Mouse (Mus musculus) mature B cell (primary cell): ENCODE measurements at regions not wholly inside any gene's neighbourhood (a gene's known extent, or its start where the extent isn't known, plus 50 kb on each side); places are given as distances from the start of the nearest gene placed in this dataset.

ENCODE experiments used
- in situ Hi-C: fragments of 300-500 bp; cut with MboI; formaldehyde crosslinking; loops from 2 replicates; pipeline ENCODE4 v1.14.3; 2019

DNA sequence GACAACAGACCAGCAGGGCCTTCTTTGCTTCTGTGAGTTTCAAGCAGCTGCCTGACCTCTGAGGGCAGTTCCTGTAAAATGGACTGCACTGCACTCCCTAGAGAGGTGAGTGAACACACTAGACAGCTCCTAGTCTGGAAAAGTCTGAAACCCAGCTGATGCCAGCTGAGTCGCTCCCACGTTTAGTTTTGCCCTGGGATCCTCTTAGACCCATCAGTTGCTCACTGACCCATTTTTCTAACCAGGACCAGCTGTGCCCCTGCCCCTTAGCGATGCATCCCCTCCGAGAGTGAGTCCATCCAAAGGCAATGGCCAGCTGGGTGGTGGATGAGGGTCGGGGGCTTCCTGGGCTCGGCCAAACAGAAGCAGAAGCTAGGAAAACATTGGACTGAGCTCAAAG is 62.2 kb upstream of the Top1 start:
- in situ Hi-C loops = loop anchor here (25.0 kb wide), 1 partner anchor 1721 kb away; no protein-coding TSS in a partner anchor

DNA sequence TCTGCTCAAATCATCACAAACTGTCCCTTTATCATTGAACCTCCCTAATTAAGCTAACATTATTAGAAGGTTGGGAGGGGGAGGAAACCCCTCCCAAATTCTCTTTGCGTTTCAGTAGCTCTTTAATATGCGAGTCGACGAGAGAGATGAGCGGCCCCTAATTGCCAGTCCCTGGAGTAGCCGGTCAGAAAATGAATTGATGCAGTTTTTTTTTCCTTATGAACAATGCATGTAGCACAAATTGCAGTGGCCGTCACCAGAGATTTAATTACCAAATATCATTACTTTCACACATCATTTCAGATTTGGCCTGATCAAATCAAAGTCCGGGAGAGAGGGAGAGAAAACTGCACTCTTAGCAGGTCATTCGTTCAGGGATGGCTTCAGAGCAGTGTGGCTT is 61.1 kb upstream of the Top1 start:
- in situ Hi-C loops = loop anchor here (25.0 kb wide), 1 partner anchor 1722 kb away; no protein-coding TSS in a partner anchor

- in situ Hi-C loops = loop anchor here (25.0 kb wide), 1 partner anchor 1725 kb away; no protein-coding TSS in a partner anchor
These were observed 58.5 kb upstream of the Top1 start for GRCm38 (mm10) chr2:160587015-160587835.

DNA sequence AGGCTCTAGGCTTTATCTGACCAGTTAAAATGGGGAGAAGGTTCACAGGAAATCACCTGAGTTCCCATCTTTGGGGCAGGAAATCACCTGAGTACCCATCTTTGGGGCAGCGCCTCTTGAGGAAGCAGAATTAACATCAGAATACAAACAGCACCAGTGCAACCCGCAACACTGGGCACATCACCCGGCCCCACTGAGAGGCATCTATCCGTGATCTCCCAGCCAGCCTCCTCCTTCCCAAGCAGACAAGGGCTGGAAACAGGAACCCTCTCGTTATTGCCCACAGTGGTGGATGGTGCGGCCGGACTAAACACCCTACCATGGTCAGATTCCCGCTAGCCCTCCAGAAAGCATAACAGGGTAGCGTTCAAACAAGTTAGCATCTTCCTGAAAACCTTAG is 57.3 kb upstream of the Top1 start:
- in situ Hi-C loops = loop anchor here (25.0 kb wide), 1 partner anchor 1726 kb away; no protein-coding TSS in a partner anchor

DNA sequence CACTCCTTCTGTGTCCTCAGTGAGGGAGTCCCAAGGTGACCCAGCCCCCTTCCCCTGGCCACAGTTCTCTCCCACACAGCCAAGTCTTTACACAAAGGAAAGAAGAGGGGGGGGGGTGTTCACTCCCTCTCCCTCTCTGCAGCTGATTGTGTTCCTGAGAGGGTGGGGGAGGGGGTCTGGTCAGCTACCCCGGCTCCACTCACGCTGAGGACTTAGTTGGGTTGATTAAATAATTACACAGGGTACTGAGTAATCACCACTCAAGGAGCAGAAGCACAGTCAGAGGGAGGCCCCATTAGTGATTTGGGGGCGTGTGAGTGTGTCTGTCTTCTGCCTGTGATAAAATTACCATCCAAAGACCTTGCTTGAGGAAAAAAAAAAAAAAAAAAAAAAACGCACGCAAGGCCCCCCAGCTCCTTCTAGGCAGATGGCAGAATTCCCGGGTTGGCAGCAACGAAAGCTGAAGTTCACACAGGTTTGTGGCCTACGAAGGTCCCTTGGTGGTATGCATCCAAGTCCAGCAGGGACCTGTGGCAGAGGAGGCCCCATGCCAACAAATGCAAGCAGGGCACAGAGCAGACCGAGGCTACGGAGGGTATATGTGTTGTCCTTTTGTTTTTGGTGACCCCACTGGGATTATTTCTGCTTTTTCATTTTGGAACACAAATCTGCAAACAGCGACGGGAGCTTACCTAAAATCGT is 55.3 kb upstream of the Top1 start:
- in situ Hi-C loops = loop anchor here (10.0 to 25.0 kb wide), 2 partner anchors 294 to 1728 kb away; partner anchors contain the start of gene Lpin3

DNA sequence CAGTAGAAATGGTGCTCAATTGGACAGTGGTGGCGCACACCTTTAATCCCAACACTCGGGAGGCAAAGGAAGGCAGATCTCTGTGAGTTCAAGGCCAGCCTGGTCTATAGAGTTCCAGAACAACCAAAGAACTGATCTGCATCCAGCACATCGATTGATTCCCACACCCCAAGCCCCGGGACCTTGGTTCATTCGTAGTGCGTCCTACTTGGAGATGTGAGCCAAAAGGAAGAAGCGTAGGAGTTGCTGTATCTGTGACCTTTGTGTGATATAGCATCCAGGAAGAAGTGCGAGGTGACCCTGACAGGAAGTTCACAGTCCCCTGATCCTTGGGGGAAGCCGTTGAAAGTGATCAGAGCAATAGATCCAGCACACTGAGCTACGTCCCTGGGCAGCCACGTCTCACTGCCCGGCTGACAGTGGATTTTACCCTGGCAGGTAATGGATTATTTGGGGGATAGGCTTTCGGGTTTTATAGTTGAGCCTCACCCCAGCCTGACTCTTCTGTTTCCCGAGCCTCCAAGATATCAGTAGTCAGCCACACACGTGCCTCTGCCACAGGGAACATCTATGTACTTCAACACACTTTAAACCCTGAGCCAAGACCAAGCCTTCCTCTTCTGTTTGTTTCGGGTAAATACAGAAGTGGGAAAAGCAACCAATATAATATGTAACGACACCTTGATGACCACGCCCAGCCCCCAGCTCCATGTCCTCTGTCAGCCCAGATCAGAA is 54.1 kb upstream of the Top1 start:
- in situ Hi-C loops = loop anchor here (10.0 to 25.0 kb wide), 2 partner anchors 293 to 1729 kb away; partner anchors contain the start of gene Lpin3

- in situ Hi-C loops = loop anchor here (10.0 to 25.0 kb wide), 2 partner anchors 292 to 1731 kb away; partner anchors contain the start of gene Lpin3
These were observed 52.7 kb upstream of the Top1 start for GRCm38 (mm10) chr2:160593035-160593434.
